Mouse (Mus musculus) right cerebral cortex, adult 18-20 months (tissue): ENCODE measurements around the gene Sat1.

ENCODE experiments used
- DNase-seq: peaks from one replicate; pipeline ENCODE4 v3.0.0; 2022; ENCODE audit warnings: mixed read lengths

Gene Sat1

DNA sequence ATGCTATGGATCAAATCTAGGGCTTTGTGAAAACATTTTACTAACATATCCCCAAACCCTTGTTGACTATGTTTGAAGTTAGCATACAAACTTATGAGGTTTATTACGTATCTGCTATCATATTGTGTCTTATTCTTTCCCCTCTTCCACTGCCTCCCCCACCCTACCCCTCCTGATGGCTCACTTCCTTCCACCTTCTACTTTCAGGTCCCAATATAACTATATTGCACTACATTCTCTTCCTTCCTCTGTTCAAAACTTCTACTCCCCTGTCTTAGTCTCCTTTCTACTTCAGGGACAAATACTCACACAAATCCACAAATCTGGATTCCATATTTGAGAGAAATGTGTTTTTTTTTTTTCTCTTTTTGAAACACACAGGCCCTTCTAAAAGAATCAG is 52.7 kb downstream of the Sat1 start:
- DNase-seq, result no peak
